Mouse (Mus musculus): ENCODE data around the gene Arhgap44. TPM values are rescaled to one million over a fixed set of nuclear protein-coding genes. Genes with fewer than 3 reads are reported as not detected.

The Arhgap44 gene
- total and polyA plus RNA-seq, 3 experiments, result 0.11 TPM; not detected in 2

DNA sequence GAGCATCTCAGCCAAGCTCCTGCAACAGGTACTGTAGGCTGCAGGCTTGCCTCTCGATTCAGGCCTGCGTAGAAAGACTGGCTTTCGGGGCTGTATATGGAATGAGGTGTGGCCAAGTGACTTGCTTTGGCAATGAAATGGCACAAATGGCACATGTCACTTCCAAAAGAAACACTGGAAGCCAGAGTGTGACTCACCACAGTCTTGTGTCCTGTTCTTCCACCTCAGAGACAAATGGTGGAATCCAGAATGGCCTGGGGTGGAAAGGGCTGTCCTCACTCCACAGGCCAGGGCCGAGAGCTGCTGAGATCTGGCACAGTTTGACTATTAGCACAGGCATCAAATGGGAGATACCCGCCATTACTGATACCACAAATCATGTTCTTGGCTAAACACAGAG is 9.8 kb downstream of the Arhgap44 start:
- Histone ChIP-seq H3K4me3 (ENCODE audit: low read depth, low read length) (no peak overlapping the region), H3K36me3 (replicated peaks) (no peaks in the 10 kb centered on the region), H3K4me1 (ENCODE audit: insufficient read depth, low read depth, low read length) (no peaks in the 10 kb centered on the region), H3K9me3 (replicated peaks) (no peaks in the 10 kb centered on the region), H3K27me3 (ENCODE audit: insufficient read depth, low read length) (no peaks in the 10 kb centered on the region)
- DNase-seq (ENCODE audit: low spot score), result no peak
- no peak for ATAC-seq (ENCODE audit: extremely low read depth, insufficient number of reproducible peaks, low FRiP score, poor library complexity, severe bottlenecking)
- no peak for TF ChIP-seq TAL1 (conservative IDR thresholded peaks at IDR 0.05; ENCODE audit: low read depth, low read length)

DNA sequence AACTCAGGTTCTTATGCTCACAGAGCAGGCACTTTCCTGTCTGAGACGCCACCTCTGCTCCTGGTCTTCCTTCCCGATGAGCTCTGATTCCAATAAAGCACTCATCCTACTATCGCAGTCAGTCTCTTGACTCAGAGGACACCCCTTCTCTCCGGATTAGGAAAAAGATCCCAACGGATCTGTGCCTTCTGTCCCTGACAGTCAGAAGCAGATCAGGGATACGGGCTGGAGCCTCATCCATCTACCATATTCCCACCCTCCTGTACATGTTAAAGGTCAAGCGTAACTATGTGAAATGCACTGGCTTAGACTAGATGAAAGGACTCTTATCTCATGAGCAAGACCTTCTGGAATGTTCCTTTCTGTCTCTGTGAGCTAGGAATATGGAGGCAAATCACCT is 14.3 kb downstream of the Arhgap44 start:
- no peak for TF ChIP-seq TAL1 (conservative IDR thresholded peaks at IDR 0.05; ENCODE audit: low read depth, low read length)
- no peak for TF ChIP-seq CTCF (IDR thresholded peaks at IDR 0.05; ENCODE audit: low read depth, low read length)
- TF ChIP-seq GATA2 (IDR thresholded peaks at IDR 0.05; ENCODE audit: borderline replicate concordance, low read depth, low read length), result no peak
- no peak for TF ChIP-seq POLR2AphosphoS5 (IDR thresholded peaks at IDR 0.05; ENCODE audit: insufficient replicate concordance, low read depth, low read length)
- TF ChIP-seq GATA1 (IDR thresholded peaks at IDR 0.05; ENCODE audit: borderline replicate concordance, low read length), result no peak
- H3K4me3 ChIP-seq (ENCODE audit: low read depth, low read length), result no peak overlapping the region
- no peaks in the 10 kb centered on the region for H3K27me3 ChIP-seq (ENCODE audit: insufficient read depth, low read length)
- DNase-seq (ENCODE audit: low spot score), result no peak
- H3K4me1 ChIP-seq (ENCODE audit: insufficient read depth, low read depth, low read length), result no peaks in the 10 kb centered on the region
- H3K9me3 ChIP-seq (replicated peaks), result no peaks in the 10 kb centered on the region
- no peak for ATAC-seq (ENCODE audit: extremely low read depth, insufficient number of reproducible peaks, low FRiP score, poor library complexity, severe bottlenecking)
- no peaks in the 10 kb centered on the region for H3K36me3 ChIP-seq (replicated peaks)

DNA sequence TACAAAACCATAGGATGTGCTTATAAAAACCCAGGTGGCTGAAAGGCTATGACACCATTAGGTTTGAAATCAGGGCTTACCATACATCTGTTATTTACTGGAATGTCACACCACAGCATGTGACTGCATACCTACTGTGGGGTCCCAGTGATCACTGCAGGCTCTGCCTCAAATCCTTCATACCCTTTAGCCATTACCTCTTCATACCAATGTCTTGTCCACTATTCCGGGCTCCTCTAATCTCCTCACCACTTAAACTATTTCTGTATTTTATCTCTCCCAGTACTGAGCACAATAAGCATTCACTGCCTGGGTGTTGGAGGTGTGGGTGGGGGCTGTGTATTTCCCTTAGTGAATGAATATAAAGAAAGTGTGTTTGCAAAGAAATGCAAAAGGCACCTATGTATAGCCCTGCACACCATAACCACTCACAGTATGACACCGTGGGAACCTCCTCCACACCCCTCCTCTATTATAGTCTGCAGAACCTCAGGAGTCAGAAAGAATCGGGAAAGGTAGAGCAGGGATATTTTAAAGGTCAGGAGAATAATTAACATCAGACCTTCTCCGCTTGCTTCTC is 19.8 kb downstream of the Arhgap44 start:
- TF ChIP-seq GATA1 (IDR thresholded peaks at IDR 0.05; ENCODE audit: borderline replicate concordance, low read length) (no peak), CTCF (IDR thresholded peaks at IDR 0.05; ENCODE audit: low read depth, low read length) (no peak), GATA2 (IDR thresholded peaks at IDR 0.05; ENCODE audit: borderline replicate concordance, low read depth, low read length) (no peak), POLR2AphosphoS5 (IDR thresholded peaks at IDR 0.05; ENCODE audit: insufficient replicate concordance, low read depth, low read length) (no peak), TAL1 (conservative IDR thresholded peaks at IDR 0.05; ENCODE audit: low read depth, low read length) (no peak)
- no peaks in the 10 kb centered on the region for H3K36me3 ChIP-seq (replicated peaks)

DNA sequence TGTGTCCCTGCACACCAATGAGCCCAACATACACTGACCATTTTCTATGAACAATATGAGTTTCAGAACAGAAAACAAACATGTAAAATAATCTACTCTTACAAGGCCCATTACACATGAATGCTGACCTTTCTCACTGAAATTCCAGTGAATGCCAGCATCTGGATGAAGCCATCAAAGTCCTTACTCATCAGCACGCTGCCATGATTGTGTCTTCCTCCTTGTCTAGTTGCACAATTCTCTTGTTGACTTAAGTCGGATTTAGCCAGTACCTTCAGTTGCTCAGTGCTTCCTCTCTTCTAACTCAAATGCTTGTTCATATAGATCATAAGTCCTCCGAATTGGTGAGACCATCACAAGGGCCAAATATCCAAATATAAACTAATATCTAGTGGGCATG is 23.7 kb downstream of the Arhgap44 start:
- DNase-seq (ENCODE audit: low spot score) (no peak), ATAC-seq (ENCODE audit: extremely low read depth, insufficient number of reproducible peaks, low FRiP score, poor library complexity, severe bottlenecking) (no peak)
- no peaks in the 10 kb centered on the region for H3K4me1 ChIP-seq (ENCODE audit: insufficient read depth, low read depth, low read length)
- H3K4me3 ChIP-seq (ENCODE audit: low read depth, low read length), result no peak overlapping the region
- no peak for TF ChIP-seq TAL1 (conservative IDR thresholded peaks at IDR 0.05; ENCODE audit: low read depth, low read length)
- TF ChIP-seq GATA2 (IDR thresholded peaks at IDR 0.05; ENCODE audit: borderline replicate concordance, low read depth, low read length), result no peak
- TF ChIP-seq CTCF (IDR thresholded peaks at IDR 0.05; ENCODE audit: low read depth, low read length), result no peak
- no peak for TF ChIP-seq GATA1 (IDR thresholded peaks at IDR 0.05; ENCODE audit: borderline replicate concordance, low read length)
- no peak for TF ChIP-seq POLR2AphosphoS5 (IDR thresholded peaks at IDR 0.05; ENCODE audit: insufficient replicate concordance, low read depth, low read length)
- H3K9me3 ChIP-seq (replicated peaks), result no peaks in the 10 kb centered on the region
- H3K27me3 ChIP-seq (ENCODE audit: insufficient read depth, low read length), result no peaks in the 10 kb centered on the region
- no peaks in the 10 kb centered on the region for H3K36me3 ChIP-seq (replicated peaks)

More for the DNA sequence above, 19.8 kb downstream of the Arhgap44 start:
- no peaks in the 10 kb centered on the region for H3K27me3 ChIP-seq (ENCODE audit: insufficient read depth, low read length)
- no peaks in the 10 kb centered on the region for H3K9me3 ChIP-seq (replicated peaks)
- ATAC-seq (ENCODE audit: extremely low read depth, insufficient number of reproducible peaks, low FRiP score, poor library complexity, severe bottlenecking) (no peak), DNase-seq (ENCODE audit: low spot score) (no peak)
- no peak overlapping the region for H3K4me3 ChIP-seq (ENCODE audit: low read depth, low read length)
- H3K4me1 ChIP-seq (ENCODE audit: insufficient read depth, low read depth, low read length), result no peaks in the 10 kb centered on the region

DNA sequence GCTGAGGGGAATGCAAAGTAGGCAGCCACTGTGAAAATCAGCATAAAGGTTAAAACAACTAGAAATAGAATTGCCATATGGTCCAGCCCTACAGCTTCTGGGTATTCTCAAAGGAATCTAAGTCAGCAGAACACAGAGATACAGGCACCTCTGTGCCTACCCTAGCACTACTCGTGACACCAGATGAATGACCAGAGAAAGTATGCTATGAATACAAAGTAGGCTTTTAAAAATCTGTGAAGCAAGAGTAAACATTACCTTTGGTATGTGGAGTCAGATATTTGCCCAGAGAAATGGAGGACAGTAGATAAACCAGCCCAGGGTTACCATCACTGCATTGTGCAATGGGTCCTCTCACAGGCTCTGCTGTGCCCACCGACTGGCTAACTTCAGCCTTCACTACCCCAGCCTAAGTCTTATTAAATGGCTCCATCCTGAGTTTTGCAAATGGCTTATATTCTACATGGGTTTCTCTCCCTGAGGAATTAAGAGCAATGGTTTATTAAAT is 25.6 kb downstream of the Arhgap44 start:
- Histone ChIP-seq H3K36me3 (replicated peaks) (no peaks in the 10 kb centered on the region), H3K9me3 (replicated peaks) (no peaks in the 10 kb centered on the region), H3K27me3 (ENCODE audit: insufficient read depth, low read length) (no peaks in the 10 kb centered on the region), H3K4me1 (ENCODE audit: insufficient read depth, low read depth, low read length) (no peaks in the 10 kb centered on the region), H3K4me3 (ENCODE audit: low read depth, low read length) (no peak overlapping the region)
- TF ChIP-seq GATA1 (IDR thresholded peaks at IDR 0.05; ENCODE audit: borderline replicate concordance, low read length), result no peak
- no peak for TF ChIP-seq POLR2AphosphoS5 (IDR thresholded peaks at IDR 0.05; ENCODE audit: insufficient replicate concordance, low read depth, low read length)
- TF ChIP-seq TAL1 (conservative IDR thresholded peaks at IDR 0.05; ENCODE audit: low read depth, low read length), result no peak
- no peak for TF ChIP-seq CTCF (IDR thresholded peaks at IDR 0.05; ENCODE audit: low read depth, low read length)
- no peak for TF ChIP-seq GATA2 (IDR thresholded peaks at IDR 0.05; ENCODE audit: borderline replicate concordance, low read depth, low read length)
- DNase-seq (ENCODE audit: low spot score) (no peak), ATAC-seq (ENCODE audit: extremely low read depth, insufficient number of reproducible peaks, low FRiP score, poor library complexity, severe bottlenecking) (no peak)

DNA sequence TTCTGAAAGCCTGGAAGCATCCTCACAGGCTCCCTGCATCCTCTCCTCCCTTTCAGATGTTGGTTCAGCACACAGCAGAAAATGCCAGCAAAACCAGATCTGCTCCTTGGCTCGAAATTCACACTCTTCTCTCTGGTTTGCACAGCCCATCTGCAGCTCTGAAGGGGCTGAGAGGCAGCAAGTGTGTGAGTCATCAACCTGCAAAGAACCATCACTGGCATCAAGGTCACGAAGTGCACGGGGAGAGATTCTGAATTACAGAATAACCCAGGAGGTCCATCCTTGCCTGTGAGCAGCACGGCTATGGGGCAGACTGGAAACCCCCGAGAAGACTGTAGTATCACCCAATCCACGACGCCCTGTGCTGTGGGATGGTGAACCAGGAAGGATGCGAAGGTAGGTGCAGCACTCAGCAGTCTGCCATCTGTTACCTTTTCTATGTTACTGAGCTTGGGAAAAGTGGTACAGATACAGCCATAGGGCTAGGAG is 27.5 kb downstream of the Arhgap44 start:
- DNase-seq (ENCODE audit: low spot score), result no peak
- no peaks in the 10 kb centered on the region for H3K4me1 ChIP-seq (ENCODE audit: insufficient read depth, low read depth, low read length)
- H3K27me3 ChIP-seq (ENCODE audit: insufficient read depth, low read length), result no peaks in the 10 kb centered on the region
- H3K9me3 ChIP-seq (replicated peaks), result no peaks in the 10 kb centered on the region
- no peak for ATAC-seq (ENCODE audit: extremely low read depth, insufficient number of reproducible peaks, low FRiP score, poor library complexity, severe bottlenecking)
- no peak overlapping the region for H3K4me3 ChIP-seq (ENCODE audit: low read depth, low read length)
- TF ChIP-seq GATA2 (IDR thresholded peaks at IDR 0.05; ENCODE audit: borderline replicate concordance, low read depth, low read length) (no peak), GATA1 (IDR thresholded peaks at IDR 0.05; ENCODE audit: borderline replicate concordance, low read length) (no peak), CTCF (IDR thresholded peaks at IDR 0.05; ENCODE audit: low read depth, low read length) (no peak), POLR2AphosphoS5 (IDR thresholded peaks at IDR 0.05; ENCODE audit: insufficient replicate concordance, low read depth, low read length) (no peak), TAL1 (conservative IDR thresholded peaks at IDR 0.05; ENCODE audit: low read depth, low read length) (no peak)
- H3K36me3 ChIP-seq (replicated peaks), result no peaks in the 10 kb centered on the region

Measured in G1E (cell line).